Mouse (Mus musculus): ENCODE data around the gene Arhgap22.

The Arhgap22 gene

DNA sequence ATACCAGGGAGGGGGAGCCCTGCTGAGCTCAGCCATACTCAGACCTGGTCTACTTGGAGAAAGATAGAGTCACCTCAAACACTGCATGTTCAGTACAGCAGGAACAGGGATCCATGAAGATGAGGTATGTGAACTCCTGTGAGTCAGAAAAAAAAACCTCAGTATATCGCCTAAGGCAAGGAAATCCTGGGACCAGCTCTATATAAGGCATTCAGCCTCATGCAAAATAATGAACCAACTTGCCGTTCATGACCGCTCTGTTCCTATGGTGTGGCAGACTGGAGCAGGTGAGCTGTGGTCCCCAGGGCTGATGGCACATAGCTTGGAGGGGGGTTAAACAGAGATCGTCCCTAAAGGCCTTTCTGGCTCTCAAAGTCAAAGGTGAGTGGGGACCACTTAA is 68.6 kb downstream of the Arhgap22 start:
- no peak for DNase-seq (ENCODE audit: low read depth)

DNA sequence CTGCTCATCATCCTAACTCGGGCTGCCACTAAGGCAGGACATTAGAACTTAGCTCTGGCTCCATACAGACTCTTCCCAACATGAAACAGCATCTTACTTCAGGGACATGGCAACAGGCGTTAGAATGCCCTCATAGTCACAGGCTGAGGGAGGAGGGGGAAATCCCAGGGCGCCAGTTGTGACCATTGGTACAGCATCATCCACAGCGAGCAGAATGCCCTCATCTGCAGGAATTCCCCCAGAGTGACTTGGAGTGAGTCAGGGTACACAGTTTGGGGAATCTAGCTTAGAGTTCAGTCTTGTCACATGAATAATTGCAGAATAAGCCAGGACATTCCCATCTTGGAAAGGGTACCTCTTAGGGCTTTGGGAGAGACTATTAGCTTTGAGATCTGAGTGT is 74.1 kb downstream of the Arhgap22 start:
- DNase-seq (ENCODE audit: low read depth) = no peak

DNA sequence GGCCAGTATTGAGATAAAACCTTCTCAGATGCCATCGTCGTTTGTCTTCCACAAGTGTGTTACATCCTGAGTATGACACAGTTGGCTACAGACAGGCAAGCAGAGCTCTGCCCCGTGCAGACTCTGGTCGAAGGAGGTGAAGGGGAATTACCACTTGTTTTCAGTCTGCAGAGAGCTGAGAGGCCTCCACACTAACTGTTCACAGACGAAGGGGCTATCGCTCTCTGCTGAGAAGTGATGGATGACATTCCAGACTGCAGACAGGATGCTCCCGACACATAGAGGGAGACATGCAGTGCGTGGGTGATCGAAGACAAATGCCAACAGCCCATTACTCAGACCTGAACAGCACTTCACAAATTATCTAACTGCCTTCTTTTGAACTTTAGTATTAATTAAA is 76.2 kb downstream of the Arhgap22 start:
- no peak for DNase-seq (ENCODE audit: low read depth)

DNA sequence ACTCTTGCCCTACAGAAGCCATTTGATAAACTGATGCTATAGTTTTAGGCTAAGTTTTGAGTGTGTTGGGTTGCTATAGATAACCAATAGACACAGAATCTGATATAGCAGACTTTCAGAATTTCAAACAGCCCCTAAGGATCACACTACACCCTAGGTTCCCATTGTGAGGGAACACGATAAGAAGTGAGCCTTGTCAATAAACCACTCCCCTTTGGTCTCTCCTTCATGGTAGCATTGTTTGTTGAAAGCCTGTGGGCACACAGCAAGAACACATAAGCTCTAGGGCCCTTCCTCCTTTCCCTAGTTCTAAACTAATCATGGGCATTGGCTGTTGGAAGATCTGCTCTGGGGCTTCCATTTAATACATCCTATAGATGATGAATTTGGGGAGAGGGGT is 80.7 kb downstream of the Arhgap22 start:
- DNase-seq (ENCODE audit: low read depth) = no peak

DNA sequence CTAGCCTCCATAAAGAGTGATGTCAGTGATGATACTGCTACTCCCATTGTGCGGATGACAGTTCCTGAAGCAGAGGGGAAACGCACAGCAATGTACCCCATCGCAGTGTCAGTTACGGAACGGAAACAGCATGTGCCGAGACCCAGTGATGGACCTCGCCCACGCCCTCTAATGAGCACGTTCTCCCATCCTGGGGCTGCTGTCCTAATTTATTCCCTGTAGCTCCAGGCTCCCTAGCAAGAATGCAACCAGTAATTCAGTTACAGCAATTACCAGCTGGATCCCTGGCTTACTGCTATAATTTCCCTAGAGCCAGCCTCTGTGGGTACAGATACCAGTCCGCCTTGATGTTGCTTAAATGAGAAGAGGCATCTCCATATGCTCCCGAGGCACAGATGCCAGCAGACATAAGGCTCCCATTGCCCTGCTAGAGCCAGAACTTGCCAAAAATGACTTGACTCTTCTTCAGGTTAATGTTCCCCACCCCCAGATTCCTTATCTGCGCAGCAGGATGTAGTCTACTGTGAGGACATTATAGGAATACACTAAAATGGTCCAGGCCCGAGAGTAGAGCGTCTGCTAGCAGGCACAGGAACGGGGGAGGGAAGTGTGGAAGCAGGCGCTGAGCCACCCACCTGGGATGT is 83.0 kb downstream of the Arhgap22 start:
- DNase-seq (ENCODE audit: low read depth) = no peak

DNA sequence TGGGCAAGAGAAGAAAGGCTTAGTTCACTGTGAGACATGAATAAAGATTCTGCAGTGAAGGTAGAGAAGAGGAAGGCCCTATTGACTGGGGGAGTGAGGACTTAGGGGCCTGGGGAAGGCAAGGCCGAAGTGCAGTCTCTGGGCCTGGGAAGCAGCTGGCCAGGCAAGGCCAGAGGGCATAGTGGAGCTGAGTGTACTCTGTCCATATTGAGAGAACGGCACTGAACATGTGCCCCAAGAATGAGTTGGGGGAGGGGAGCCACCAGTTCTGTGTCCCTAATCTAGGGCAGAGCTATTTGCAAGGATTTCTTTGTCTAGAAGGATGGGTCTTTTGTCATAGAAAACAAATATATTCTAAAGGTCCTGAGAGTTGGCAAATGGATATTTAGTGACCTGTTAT is 86.8 kb downstream of the Arhgap22 start:
- no peak for DNase-seq (ENCODE audit: low read depth)

DNA sequence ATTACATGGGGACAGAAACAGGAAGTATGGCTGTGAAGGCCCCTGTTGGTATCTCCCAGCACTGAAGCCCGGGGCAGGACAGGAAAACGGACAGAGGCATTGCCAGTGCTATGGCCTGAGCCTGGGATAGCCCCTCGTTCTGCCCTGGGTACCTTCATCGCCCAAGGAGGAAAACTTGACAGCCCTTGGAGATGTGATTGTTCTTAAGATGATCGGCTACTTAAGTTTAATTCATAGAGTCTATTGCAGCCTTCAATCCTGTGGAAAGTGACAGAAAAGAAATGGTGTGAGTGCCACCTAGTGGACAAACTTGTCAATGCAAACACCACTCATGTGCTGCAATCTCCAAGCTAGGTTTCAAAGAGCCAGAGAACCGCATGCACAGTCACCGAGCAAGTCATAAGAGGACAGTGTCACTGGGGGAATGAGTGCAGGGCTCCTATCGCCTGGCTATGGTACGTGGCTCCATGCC is 89.6 kb downstream of the Arhgap22 start:
- DNase-seq (ENCODE audit: low read depth) = peak; percentile 92

DNA sequence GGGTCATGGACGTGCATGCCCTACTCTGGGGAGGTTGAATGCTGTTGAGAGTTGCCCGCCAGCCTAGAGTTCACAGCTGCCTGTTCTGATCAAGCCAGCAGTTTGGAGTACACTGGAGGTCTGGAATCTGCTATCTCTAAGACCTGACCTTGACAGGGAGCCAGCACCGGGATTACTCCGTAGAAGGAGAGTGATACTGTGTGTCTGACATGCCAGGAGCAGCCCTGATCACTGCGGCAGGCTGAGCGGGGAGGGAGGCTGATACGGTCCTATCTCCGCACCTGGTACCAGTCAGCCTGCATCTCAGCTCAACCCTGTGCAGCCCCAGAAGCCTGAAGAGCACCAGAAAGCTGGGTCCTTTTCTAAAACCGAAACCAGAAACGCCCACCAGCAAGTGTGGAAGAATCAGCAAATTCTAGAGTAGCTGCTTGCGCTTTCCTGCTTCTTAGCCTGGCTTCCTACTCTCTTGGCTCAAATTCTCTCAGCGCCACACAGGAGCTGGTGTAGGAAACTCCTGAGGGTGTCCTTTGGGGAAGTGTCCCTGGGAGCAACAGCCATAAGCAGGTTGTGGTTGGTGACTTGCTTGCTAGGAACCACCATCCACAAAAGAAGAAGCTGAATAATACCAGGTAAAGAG is 91.9 kb downstream of the Arhgap22 start:
- DNase-seq (ENCODE audit: low read depth) = no peak

DNA sequence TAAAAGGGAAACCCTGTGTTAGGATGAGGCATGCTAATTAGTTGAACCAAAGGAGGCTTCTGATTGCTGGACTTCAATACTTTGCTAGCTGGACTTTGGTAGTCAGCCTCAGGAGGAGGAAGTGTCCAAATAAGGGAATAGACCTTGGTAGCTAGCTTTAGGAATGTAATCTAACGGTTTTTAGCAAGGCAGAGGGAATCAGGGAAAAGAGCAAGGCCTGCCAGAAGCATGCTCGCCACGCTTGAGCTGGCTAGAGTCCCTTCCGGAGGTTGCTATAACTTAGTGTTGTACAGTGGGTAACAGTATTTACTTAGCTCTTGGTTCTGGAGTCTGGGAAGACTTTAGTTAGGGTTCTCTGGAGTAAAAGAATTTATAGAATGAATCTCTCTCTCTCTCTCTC is 96.9 kb downstream of the Arhgap22 start:
- DNase-seq (ENCODE audit: low read depth) = peak; percentile 55

DNA sequence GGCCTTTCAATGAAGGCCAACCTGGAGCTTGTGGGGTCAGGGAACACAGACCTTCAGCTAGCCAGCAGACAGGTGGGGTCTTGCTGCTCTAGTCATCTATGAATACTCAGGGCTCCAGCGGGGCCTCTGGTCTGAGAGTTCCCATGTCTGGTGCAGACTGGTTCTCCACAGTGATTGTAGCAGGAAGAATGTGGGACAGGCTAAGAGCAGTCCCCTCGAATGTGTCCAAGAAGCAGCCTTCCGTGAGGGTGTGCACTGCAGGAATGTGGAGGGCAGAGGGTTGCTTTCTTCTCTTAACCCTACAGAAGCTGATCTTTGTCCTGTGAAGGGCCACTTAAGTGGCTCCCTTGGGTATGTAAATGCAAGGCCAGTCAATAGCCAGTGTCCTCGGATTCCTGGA is 98.5 kb downstream of the Arhgap22 start:
- no peak for DNase-seq (ENCODE audit: low read depth)

DNA sequence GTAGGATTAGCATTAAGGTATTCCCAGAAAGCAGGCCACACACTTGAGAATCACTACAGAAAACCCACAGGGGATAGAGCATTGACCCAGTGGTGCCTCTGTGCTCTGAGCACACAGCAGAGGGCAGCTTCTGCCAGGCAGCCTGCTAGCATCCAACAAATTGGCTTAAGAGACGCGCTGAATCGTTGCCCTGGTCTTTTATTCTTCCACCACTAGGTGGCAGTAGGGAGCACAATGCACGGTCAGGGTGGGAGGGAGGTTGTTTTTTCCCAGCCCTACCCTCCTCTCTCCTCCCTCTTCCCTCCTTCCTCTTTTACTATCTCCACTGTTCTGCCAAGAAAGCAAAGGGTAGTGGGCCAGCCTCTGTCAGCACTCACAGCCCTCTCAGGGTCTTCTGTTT is 99.8 kb downstream of the Arhgap22 start:
- peak; percentile 69 for DNase-seq (ENCODE audit: low read depth)

DNA sequence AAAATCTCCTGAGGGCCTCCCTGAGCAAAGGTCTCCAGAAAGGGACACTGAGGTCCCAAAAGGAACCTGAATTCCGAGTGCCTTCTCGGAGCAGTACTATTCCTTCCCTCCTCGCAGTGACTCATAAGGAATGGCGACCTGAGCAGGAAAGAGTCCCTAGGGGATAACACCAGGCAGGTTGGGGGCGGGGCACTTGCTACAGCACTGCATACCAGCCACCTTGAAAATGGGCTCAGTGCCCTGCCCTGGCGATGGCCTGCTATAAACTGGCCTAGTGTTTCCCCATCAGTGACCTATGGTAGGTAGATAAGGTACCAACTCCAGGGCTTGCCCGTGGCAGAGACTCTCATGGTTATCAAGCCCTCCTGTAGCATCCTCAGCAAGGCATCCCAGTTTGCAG is 100.3 kb downstream of the Arhgap22 start:
- DNase-seq (ENCODE audit: low read depth) = no peak

DNA sequence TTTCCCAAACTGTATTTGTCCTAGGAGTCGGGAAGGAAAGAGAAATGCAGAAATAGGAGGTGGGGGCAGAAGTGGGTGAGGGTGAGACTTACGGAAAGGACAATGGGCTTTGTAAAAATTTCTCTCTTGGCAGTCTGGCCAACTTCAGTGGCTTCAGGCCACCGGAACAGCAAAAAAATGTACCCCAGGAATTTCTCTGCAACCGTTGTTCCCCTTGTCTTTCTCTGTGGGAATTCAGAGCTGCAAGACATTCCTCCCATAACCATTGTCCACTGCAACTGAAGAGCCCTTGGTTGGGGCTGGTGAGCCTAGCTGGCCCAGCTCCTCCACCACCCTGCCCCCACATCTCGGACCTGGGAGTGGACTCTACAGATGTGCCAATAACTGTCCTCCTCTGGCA is 101.3 kb downstream of the Arhgap22 start:
- DNase-seq (ENCODE audit: low read depth) = no peak

DNA sequence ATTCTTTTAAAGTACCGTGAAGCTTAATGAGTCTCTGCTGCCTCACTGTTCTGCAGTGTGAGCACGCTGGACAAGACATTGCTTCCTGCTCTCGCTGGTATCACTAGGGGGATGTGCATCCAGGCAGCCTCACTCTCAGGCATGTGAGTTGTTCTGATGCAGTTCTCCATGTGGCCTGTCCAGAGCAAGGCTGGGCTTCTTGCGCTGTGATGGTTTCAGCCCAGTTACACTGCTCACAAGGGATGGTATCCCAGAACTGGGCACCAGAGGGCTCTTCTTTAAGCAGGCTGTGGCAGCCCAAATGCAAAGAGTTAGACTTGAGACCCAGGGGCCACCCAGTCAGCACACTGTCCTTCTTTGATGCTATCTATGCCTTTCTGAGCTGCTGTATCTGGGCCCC is 101.9 kb downstream of the Arhgap22 start:
- peak; percentile 29 for DNase-seq (ENCODE audit: low read depth)

DNA sequence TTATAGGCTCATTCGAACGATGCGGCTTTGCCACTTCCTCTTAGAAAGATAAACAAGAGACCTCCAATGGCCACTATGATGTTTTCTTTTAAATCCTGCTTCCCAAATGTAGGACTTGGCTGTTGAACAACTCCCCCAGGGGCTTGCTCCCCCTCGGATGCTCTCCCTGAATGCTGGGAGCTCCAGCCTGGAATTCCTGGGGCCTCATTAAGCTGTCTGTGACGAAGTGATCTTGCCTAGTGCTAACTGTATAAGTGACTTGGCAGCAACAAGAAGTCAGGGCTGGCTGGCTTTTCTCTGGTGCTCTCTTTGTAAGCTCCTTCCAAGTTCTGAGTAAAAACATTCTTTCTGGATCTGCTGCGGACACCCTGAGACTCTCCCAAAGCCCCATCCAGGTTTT is 104.1 kb downstream of the Arhgap22 start:
- no peak for DNase-seq (ENCODE audit: low read depth)

DNA sequence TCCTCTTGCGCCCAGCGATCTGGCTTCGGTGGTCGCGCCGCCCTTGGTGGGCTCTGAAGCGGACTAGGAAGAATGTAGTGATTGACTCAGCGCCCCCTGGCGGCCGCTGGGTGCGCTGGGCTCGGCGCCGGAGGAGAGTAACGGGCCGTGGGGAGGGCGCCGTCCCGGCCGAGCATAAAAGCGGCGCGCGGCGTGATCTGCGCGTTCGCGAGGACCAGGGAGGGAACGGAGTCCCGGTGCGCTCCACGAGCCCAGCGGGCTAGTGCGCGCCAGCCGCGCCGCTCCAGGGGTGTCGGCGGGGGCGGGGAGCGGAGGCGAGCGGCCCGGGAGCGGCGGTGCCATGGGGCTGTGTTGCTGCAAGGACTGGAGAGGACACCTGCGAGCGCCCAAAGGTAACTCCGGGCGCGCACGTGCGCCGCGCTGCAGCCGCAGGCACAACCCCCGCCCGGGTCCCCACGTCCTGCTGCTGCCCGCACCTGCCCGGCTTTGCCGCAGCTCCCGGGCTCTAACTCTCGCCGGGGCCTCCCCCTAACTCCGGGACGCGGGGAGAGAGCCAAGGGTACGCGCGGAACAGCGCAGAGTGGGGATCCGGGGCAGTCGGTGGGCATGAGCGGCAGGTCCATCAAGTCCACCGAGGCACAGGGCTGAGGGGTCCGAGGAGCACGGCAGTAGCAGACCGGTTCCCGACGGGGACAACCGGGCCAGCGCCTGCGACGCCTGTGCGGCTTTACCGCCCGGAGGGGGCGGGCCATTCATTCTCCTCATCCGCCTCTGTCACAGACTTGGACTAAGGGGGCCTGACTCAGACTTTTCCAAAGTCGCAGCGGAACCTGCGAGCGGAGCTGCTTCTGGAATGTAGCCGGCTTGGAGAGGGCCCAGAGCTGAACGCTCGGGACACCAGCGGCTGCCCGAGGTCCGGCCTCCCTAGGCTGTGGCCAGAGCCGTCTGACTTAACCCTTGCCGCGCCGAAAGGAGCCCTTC is 106.0 kb downstream of the Arhgap22 start:
- DNase-seq (ENCODE audit: low read depth) = no peak

DNA sequence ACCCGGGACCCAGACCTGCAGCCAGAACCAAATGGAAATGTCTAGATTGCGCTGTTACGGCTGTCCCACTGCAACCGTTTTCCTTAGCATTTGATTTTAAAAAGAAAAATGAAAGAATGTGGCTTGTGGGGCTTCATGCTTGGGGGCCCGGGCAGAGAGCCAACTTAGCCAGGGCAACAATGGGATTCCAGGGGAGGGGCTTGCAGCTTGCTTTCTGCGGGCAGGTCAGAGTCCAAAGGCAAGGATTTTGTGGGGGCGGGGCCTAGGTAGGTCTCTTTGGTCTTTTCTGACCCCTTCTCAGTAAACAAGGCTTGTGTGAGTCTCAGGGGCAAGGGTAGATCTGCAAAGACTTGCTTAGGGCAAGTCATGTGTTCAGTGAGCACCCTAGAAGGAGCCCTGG is 107.0 kb downstream of the Arhgap22 start:
- no peak for DNase-seq (ENCODE audit: low read depth)

DNA sequence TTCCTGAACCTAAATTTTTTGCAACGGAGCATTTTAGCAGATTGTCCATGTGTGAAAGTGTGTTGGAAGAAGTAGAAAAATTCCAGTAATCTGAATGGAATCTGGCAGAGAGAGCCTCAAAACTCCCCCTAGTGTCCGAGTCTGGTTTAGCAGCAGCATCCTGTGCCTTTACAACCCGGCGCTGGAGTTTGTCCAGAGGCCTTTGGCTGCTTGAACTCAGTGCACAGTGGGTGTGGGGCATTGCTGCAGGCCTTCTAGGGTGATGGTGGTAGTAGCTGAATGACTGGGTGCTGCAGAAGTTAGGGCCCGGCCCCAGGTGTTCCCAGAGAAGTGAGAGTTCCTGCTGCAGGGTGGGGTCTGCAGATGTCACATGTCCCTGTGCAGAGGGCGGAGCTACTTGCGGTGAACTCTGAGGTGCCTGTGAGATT is 108.8 kb downstream of the Arhgap22 start:
- DNase-seq (ENCODE audit: low read depth) = peak; percentile 49

DNA sequence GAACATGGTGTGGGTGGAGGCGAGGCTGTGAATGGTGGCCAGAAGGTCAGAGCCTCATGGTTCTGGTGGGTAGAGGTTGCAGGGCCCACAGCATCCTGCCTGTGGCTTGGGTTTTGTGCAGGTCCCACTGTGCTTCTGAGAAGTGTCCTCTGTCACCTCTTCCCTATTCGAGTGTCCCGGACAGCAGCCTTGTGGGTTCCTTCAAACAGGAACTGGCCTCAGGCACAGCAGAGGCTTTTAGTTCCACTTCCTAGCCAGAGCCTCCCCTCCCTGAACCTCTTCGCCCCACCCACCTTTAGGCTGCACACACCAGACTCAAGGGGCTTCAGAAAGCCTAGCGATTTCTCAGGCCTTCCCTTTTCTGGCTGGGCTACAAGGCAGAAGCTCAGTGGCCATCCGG is 110.7 kb downstream of the Arhgap22 start:
- DNase-seq (ENCODE audit: low read depth) = peak; percentile 37

DNA sequence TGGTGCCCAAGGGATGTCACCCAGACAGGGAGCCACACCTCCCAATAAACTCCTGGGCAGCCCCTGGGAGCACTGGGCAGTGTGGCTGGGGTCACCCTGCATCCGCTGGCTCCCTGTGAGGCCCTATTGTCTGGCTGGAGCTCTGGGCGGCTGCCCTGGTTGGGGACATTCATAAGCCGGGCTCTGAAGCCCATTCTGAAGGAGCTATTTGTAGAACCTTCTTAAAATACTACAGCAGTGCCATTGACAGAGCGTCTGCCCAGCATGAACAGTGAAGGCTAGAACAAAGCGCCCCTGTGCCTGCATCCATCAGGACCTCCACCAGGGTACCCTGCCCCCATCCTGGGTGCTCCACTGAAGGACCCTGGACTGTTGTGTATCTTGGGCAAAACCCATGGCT is 114.5 kb downstream of the Arhgap22 start:
- no peak for DNase-seq (ENCODE audit: low read depth)

DNA sequence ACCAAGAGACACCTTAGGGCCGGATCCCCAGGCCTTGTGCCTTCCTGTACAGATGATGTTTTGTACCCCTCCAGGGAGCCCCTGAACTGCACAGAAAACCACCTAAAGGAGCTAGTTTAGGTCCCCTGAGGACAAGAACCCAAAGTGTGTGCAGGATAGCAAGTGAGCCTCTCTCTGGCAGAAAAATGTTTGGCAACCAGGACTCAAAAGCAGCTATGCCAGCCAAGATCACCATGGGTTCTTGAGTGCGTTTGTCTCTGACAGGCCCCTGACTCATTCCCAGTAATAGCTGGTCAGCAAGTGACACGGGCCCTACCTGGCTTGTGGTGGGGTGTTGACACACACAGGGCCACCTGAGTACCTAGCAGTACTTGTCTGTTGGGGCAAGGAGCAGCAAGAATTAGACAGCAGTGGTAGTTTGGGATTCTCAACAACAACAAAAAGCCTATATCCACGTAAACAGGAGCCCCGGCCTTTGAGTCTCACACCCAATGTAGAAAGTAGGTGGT is 115.5 kb downstream of the Arhgap22 start:
- no peak for DNase-seq (ENCODE audit: low read depth)

DNA sequence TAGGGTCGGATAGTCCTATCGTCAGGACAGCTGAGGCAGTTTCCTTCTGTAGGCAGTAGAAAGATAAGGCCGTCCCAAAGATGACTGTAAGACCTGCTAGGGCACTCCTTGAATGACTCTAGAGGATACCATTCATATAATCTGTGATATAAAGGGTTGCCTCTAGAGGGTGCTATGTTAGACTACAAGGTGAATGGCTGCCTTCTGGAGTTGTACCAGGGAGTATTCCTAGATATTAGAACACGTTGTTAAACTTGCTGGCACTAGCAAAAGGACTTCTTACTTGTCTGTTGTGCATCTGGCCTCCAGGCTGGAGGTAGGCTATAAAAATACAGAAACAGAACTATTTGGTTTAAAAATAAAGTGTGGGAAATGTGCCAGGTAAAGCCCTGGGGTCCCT is 117.2 kb downstream of the Arhgap22 start:
- DNase-seq (ENCODE audit: low read depth) = peak; percentile 48

DNA sequence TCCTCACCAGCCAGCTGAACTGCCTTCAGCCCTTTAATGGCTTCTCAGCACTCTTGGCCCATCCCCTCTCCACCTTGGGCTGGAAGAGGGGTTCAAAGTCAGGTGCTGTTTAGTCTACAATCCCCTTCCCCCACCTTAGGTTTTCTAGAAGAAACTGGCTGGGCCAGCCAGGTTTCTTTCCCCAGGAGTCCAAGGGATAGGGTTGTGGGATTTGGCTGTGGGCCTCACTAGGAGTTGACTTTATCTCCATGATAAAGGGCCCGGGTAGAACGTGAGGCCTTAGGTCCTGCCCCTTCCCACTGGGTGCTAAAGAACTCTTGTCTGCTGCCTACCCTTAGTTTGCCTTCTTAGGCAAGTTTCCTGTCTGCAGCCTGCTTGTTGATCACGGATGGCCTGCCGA is 117.8 kb downstream of the Arhgap22 start:
- DNase-seq (ENCODE audit: low read depth) = no peak
